Mouse (Mus musculus) MEL (cell line): ENCODE data around the gene Nrxn2. TPM values are rescaled to one million over a fixed set of nuclear protein-coding genes. Genes with fewer than 3 reads are reported as not detected.

ENCODE experiments used
- DNase-seq: peaks from one replicate; pipeline ENCODE4 v3.0.0; 2011; ENCODE audit warnings: low read depth, low spot score
- H3K27ac ChIP-seq: 2 replicates; pipeline ENCODE4 v1.5.1; 2012; ENCODE audit warnings: low read depth, mild to moderate bottlenecking, control low read depth, low read length, moderate library complexity; ENCODE audit not compliant: control insufficient read depth
- H3K27me3 ChIP-seq, 2 experiments: fragments of 150-350 bp in 1 of 2; sonication (generic) in 1 of 2; 2 replicates each; pipeline ENCODE4 v1.6.1; 2012; ENCODE audit warnings: low read length in 2 of 2, mild to moderate bottlenecking in 2 of 2, improper control_type of control experiment in 1 of 2, moderate library complexity in 1 of 2; ENCODE audit not compliant: insufficient read depth in 2 of 2, control insufficient read depth in 1 of 2
- H3K36me3 ChIP-seq, 2 experiments: 2 replicates each; pipeline ENCODE4 v1.6.1; 2012 to 2014; ENCODE audit warnings: low read length in 2 of 2, improper control_type of control experiment in 1 of 2, inconsistent platforms in 1 of 2, mild to moderate bottlenecking in 1 of 2; ENCODE audit not compliant: insufficient read depth in 2 of 2, control insufficient read depth in 1 of 2
- H3K4me1 ChIP-seq, 2 experiments: fragments of 150-350 bp in 1 of 2; sonication (generic) in 1 of 2; 2 replicates each; pipeline ENCODE4 v1.6.1; 2012; ENCODE audit warnings: low read length in 2 of 2, improper control_type of control experiment in 1 of 2, mild to moderate bottlenecking in 1 of 2; ENCODE audit not compliant: insufficient read depth in 2 of 2, control insufficient read depth in 1 of 2
- H3K4me3 ChIP-seq, 2 experiments: fragments of 150-350 bp in 1 of 2; sonication (generic) in 1 of 2; 2 replicates each; pipeline ENCODE4 v1.5.1; 2012; ENCODE audit warnings: low read depth in 2 of 2, low read length in 2 of 2, mild to moderate bottlenecking in 2 of 2, moderate library complexity in 2 of 2, control low read depth in 1 of 2, improper control_type of control experiment in 1 of 2; ENCODE audit not compliant: control insufficient read depth in 1 of 2, insufficient read depth in 1 of 2
- H3K79me2 ChIP-seq: 2 replicates; pipeline ENCODE4 v1.6.1; 2012; ENCODE audit warnings: mild to moderate bottlenecking, low read length, moderate library complexity; ENCODE audit not compliant: control insufficient read depth, poor library complexity, insufficient read depth
- H3K9ac ChIP-seq: 2 replicates; pipeline ENCODE4 v1.6.1; 2012; ENCODE audit warnings: low read depth, mild to moderate bottlenecking, control low read depth, low read length, moderate library complexity; ENCODE audit not compliant: control insufficient read depth, poor library complexity, severe bottlenecking
- H3K9me3 ChIP-seq: fragments of 150-350 bp; sonication (generic); replicated peaks from 2 replicates; pipeline ENCODE4 v1.6.1; 2012; ENCODE audit warnings: mild to moderate bottlenecking, low read length, improper control_type of control experiment, moderate library complexity; ENCODE audit not compliant: insufficient read depth
- CHD1 ChIP-seq: IDR thresholded peaks from 2 replicates; pipeline ENCODE4 v1.6.1; 2012; ENCODE audit warnings: low read depth, mild to moderate bottlenecking, inconsistent platforms, low read length, improper control_type of control experiment
- EP300 ChIP-seq, 2 experiments: IDR thresholded peaks; 2 replicates each; pipeline ENCODE4 v1.6.1; 2011; ENCODE audit warnings: improper control_type of control experiment in 2 of 2, low read length in 2 of 2, low read depth in 1 of 2, mild to moderate bottlenecking in 1 of 2
- GABPA ChIP-seq: IDR thresholded peaks from 2 replicates; pipeline ENCODE4 v1.6.1; 2012; ENCODE audit warnings: low read depth, mild to moderate bottlenecking, inconsistent platforms, low read length, improper control_type of control experiment, moderate library complexity
- JUND ChIP-seq: IDR thresholded peaks from 2 replicates; pipeline ENCODE4 v1.6.1; 2011; ENCODE audit warnings: low read depth, mild to moderate bottlenecking, improper control_type of control experiment, low read length
- MAFK ChIP-seq: IDR thresholded peaks from 2 replicates; pipeline ENCODE4 v1.6.1; 2011; ENCODE audit warnings: low read depth, mild to moderate bottlenecking, low read length, improper control_type of control experiment, borderline replicate concordance
- MAX ChIP-seq: IDR thresholded peaks from 2 replicates; pipeline ENCODE4 v1.6.1; 2011; ENCODE audit warnings: low read length, improper control_type of control experiment
- MAZ ChIP-seq: IDR thresholded peaks from 2 replicates; pipeline ENCODE4 v1.6.1; 2012; ENCODE audit warnings: low read depth, mild to moderate bottlenecking, inconsistent platforms, low read length, improper control_type of control experiment
- MYB ChIP-seq: IDR thresholded peaks from 2 replicates; pipeline ENCODE4 v1.6.1; 2011; ENCODE audit warnings: mild to moderate bottlenecking, low read depth, low read length, improper control_type of control experiment
- NELFE ChIP-seq: IDR thresholded peaks from 2 replicates; pipeline ENCODE4 v1.6.1; 2011; ENCODE audit warnings: low read depth, low read length, improper control_type of control experiment
- NRF1 ChIP-seq: IDR thresholded peaks from 2 replicates; pipeline ENCODE4 v1.6.1; 2014; ENCODE audit warnings: low read depth, mild to moderate bottlenecking, inconsistent platforms, low read length, improper control_type of control experiment, moderate library complexity; ENCODE audit not compliant: poor library complexity, insufficient read depth, severe bottlenecking
- POLR2A ChIP-seq, 2 experiments: IDR thresholded peaks; 2 replicates each; pipeline ENCODE4 v1.6.1; 2011 to 2012; ENCODE audit warnings: low read length in 2 of 2, mild to moderate bottlenecking in 2 of 2, control low read depth in 1 of 2, improper control_type of control experiment in 1 of 2, low read depth in 1 of 2, moderate library complexity in 1 of 2; ENCODE audit not compliant: control insufficient read depth in 1 of 2, insufficient read depth in 1 of 2, poor library complexity in 1 of 2
- POLR2AphosphoS2 ChIP-seq: IDR thresholded peaks from 2 replicates; pipeline ENCODE4 v1.6.1; 2011; ENCODE audit warnings: low read length, improper control_type of control experiment
- POLR2AphosphoS5 ChIP-seq: IDR thresholded peaks from 2 replicates; pipeline ENCODE4 v1.6.1; 2012; ENCODE audit warnings: low read depth, borderline replicate concordance, mild to moderate bottlenecking, inconsistent platforms, low read length, moderate library complexity, mixed read lengths
- RAD21 ChIP-seq: IDR thresholded peaks from 2 replicates; pipeline ENCODE4 v1.6.1; 2011; ENCODE audit warnings: mild to moderate bottlenecking, low read depth, low read length, improper control_type of control experiment
- RCOR1 ChIP-seq: IDR thresholded peaks from 2 replicates; pipeline ENCODE4 v1.6.1; 2012; ENCODE audit warnings: low read depth, mild to moderate bottlenecking, inconsistent platforms, low read length, improper control_type of control experiment
- SMC3 ChIP-seq: IDR thresholded peaks from 2 replicates; pipeline ENCODE4 v1.6.1; 2011; ENCODE audit warnings: low read depth, low read length, improper control_type of control experiment
- TBP ChIP-seq: IDR thresholded peaks from 2 replicates; pipeline ENCODE4 v1.8.0; 2011; ENCODE audit warnings: low read depth, low read length, improper control_type of control experiment
- TCF12 ChIP-seq: IDR thresholded peaks from 2 replicates; pipeline ENCODE4 v1.6.1; 2014; ENCODE audit warnings: low read depth, mild to moderate bottlenecking, inconsistent platforms, low read length, improper control_type of control experiment, moderate library complexity
- UBTF ChIP-seq: IDR thresholded peaks from 2 replicates; pipeline ENCODE4 v1.6.1; 2012; ENCODE audit warnings: low read depth, mild to moderate bottlenecking, inconsistent platforms, low read length, improper control_type of control experiment, moderate library complexity, borderline replicate concordance; ENCODE audit not compliant: insufficient read depth
- USF2 ChIP-seq, 2 experiments: IDR thresholded peaks; 2 replicates each; pipeline ENCODE4 v1.6.1; 2011 to 2012; ENCODE audit warnings: improper control_type of control experiment in 2 of 2, low read length in 2 of 2, borderline replicate concordance in 1 of 2, inconsistent platforms in 1 of 2, low read depth in 1 of 2, mild to moderate bottlenecking in 1 of 2; ENCODE audit not compliant: insufficient read depth in 1 of 2
- ZKSCAN1 ChIP-seq: IDR thresholded peaks from 2 replicates; pipeline ENCODE4 v1.6.1; 2012; ENCODE audit warnings: low read depth, mild to moderate bottlenecking, inconsistent platforms, low read length, improper control_type of control experiment, moderate library complexity
- polyA plus RNA-seq, 2 experiments: library from polyadenylated mRNA; stranded (reverse) in 1 of 2; unstranded in 1 of 2; fragments of >175 nt in 1 of 2; fragments of >200 nt in 1 of 2; gene quantifications; 2 replicates each; pipeline versions ENCODE4 v1.2.1 to v1.2.4; 2012; ENCODE audit warnings: low replicate concordance in 2 of 2, low read depth in 1 of 2; ENCODE audit not compliant: insufficient read length in 2 of 2, insufficient read depth in 1 of 2, missing spikeins in 1 of 2
- total RNA-seq: library from RNA; depleted of rRNA; stranded (reverse); fragments of 300-350 nt; gene quantifications from 2 replicates; pipeline ENCODE4 v1.2.3, GENCODE M21; 2012

Nrxn2 gene
- total and polyA plus RNA-seq, 3 experiments: 0.39 to 0.42 TPM; not detected in 1

DNA sequence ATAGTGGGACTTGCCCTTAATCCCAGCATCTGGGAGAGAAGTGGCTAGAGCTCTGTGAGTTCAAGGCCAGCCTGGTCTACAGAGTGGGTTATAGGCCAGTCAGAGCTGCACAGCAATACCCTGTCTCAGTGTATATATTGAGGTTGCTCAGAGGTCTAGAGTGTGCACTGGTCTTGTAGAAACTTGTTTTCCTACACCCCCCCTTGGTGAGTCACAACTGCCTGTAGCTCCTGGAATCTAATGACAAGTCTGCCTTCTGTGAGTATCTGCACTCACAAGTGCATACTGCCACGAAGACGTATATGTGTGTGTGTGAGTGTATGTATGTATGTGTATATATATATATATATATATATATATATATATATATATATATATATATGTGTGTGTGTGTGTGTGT is 60.0 kb downstream of the Nrxn2 start:
- H3K79me2 ChIP-seq: no peaks in the 10 kb centered on the region
- peaks cover 0 to 6% of the 10 kb centered on the region in 2 experiments; a peak in 1 of 4 replicates for H3K4me1 ChIP-seq
- no peak overlapping the region for H3K27ac ChIP-seq
- no peak overlapping the region for H3K9ac ChIP-seq
- no peaks in the 10 kb centered on the region; a peak in 1 of 4 replicates for H3K36me3 ChIP-seq
- DNase-seq: no peak
- no peak overlapping the region for H3K4me3 ChIP-seq
- H3K9me3 ChIP-seq: no peaks in the 10 kb centered on the region
- peaks cover 0 to 4% of the 10 kb centered on the region in 2 experiments; a peak in 2 of 4 replicates for H3K27me3 ChIP-seq
- TF ChIP-seq POLR2AphosphoS5 (no peak), NRF1 (no peak)

DNA sequence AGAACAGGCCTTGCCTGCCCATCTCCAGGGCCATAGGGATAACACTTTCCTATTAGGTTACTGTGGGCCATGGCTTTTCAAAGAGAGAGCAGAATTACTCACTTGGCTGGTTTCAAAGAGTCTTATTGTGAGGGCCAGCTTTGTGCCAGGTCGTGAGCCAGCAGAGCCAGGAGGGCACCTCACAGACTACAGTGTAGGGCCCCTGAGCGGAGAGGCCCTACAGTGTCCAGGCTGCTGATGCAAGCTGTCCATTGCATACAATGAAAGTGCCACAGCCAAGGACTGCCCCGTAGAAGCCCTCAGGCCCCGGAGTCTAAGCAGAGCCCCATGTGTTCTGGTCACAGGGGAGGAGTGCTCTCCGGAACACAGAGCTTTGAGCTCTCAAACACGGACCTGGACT is 64.4 kb downstream of the Nrxn2 start:
- Histone ChIP-seq H3K79me2 (no peaks in the 10 kb centered on the region), H3K27ac (no peak overlapping the region), H3K36me3 (no peaks in the 10 kb centered on the region; a peak in 1 of 4 replicates), H3K4me1 (peaks cover 0 to 6% of the 10 kb centered on the region in 2 experiments; a peak in 1 of 4 replicates), H3K27me3 (peaks cover 0 to 7% of the 10 kb centered on the region in 2 experiments; a peak in 2 of 4 replicates), H3K4me3 (no peak overlapping the region), H3K9me3 (no peaks in the 10 kb centered on the region), H3K9ac (no peak overlapping the region)
- no peak for DNase-seq
- TF ChIP-seq TCF12 (no peak), UBTF (no peak), MAX (no peak), MAFK (no peak), NRF1 (no peak), RAD21 (no peak), GABPA (no peak), ZKSCAN1 (no peak), EP300 (IDR thresholded peaks at IDR 0.05; ENCODE audit: low read depth in 1 of 2, low read length in 2 of 2) (no peak), TBP (no peak), MAZ (no peak), CHD1 (no peak)

DNA sequence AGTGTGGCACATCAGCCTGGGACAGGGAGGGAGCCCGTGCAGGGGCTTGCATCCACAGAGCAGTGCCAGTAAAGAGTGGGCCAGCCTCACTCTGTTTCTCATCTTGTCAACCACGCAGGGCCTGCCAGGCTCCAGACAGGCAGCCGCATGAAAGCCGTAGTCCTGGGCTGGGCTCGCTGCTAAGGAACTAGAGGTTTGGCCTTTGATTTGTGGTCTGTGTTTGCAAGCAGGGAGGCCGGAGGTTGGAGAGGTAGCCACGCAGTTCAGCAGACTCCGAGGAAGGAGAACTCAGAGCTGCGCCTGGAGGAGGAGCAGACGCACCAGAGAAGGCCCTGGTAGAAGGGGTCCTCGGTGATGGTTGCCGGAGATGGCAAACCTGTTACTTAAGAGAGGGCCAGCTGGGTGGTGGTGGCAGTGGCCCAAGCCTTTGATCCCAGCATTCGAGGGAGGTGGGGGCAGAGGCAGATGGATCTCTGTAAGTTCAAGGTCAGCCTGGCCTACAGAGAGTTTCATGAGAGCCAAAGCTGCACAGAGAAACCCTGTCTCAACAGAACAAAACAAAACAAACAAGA is 66.6 kb downstream of the Nrxn2 start:
- H3K9ac ChIP-seq: no peak overlapping the region
- no peaks in the 10 kb centered on the region for H3K9me3 ChIP-seq
- H3K4me1 ChIP-seq: no peaks in the 10 kb centered on the region
- no peaks in the 10 kb centered on the region for H3K79me2 ChIP-seq
- no peak for TF ChIP-seq MAX
- no peak for TF ChIP-seq MYB
- no peak for TF ChIP-seq POLR2A (IDR thresholded peaks at IDR 0.05; ENCODE audit: control insufficient read depth in 1 of 2, insufficient read depth in 1 of 2, low read depth in 1 of 2, low read length in 2 of 2, poor library complexity in 1 of 2)
- no peak for TF ChIP-seq TCF12
- TF ChIP-seq POLR2AphosphoS2: no peak
- TF ChIP-seq NELFE: no peak
- TF ChIP-seq USF2 (IDR thresholded peaks at IDR 0.05; ENCODE audit: borderline replicate concordance in 1 of 2, insufficient read depth in 1 of 2, low read depth in 1 of 2, low read length in 2 of 2): no peak
- no peak for TF ChIP-seq SMC3
- no peak for TF ChIP-seq RCOR1
- no peak for TF ChIP-seq JUND
- TF ChIP-seq, all 39 proteins: peak for 0
- no peak overlapping the region for H3K4me3 ChIP-seq
- DNase-seq: no peak
- H3K27me3 ChIP-seq: peaks cover 0 to 7% of the 10 kb centered on the region in 2 experiments; a peak in 2 of 4 replicates
- H3K27ac ChIP-seq: no peak overlapping the region
- H3K36me3 ChIP-seq: no peaks in the 10 kb centered on the region
